Mouse (Mus musculus): ENCODE measurements around the gene Clmn. TPM values are rescaled to one million over a fixed set of nuclear protein-coding genes. Genes with fewer than 3 reads are reported as not detected.
A peak's percentile ranks its signal among the peaks of the same experiment; 100 is the strongest.

Clmn gene
- polyA plus RNA-seq, 1 experiment from 2014 or later, result 5.5 TPM

DNA sequence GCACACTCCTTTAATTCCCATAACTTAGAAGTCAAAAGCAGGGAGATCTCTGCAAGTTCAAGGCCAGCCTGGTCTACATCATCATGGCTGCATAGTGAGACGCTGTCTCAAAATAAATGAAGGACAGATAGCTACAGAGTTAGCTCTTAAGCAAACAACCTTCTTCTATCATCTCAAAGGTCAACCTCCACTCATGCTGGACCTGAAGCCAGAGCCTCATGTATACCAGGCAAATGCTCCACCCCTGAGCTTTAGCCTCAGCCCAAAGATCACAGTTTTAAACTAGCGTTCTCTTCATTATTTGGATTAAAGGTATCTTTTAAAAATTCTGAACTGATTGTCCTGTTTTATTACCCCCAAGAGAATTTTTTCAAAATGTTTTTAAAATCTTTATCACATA, 118.3 kb downstream of the Clmn start:
- Histone ChIP-seq H3K4me2 (replicated peaks; ENCODE audit: low read depth) (no peak overlapping the region), H3K9ac (ENCODE audit: low read length) (no peak overlapping the region), H3K9me3 (ENCODE audit: control insufficient read depth, low read length) (no peaks in the 10 kb centered on the region), H3K4me1 (replicated peaks; ENCODE audit: control insufficient read depth, insufficient read depth) (0 out of 2 replicates have a peak, but pooled peaks cover under 1% of the 10 kb centered on the region), H3K4me3 (ENCODE audit: low read depth, low read length) (no peak overlapping the region), H3K27me3 (ENCODE audit: control insufficient read depth, insufficient read depth, low read length) (no peaks in the 10 kb centered on the region), H3K36me3 (ENCODE audit: control insufficient read depth, insufficient read depth, low read length) (no peaks in the 10 kb centered on the region), H3K27ac (replicated peaks) (no peak overlapping the region)
- ATAC-seq (ENCODE audit: low FRiP score, low TSS enrichment) (no peak), DNase-seq (ENCODE audit: low spot score) (no peak)
- 79% methylated on average over 2 of the region's 2 CpGs for WGBS
- no peak for TF ChIP-seq CTCF (IDR thresholded peaks at IDR 0.05; ENCODE audit: low read depth)
- no peak for TF ChIP-seq EP300 (optimal IDR thresholded peaks at IDR 0.05)

DNA sequence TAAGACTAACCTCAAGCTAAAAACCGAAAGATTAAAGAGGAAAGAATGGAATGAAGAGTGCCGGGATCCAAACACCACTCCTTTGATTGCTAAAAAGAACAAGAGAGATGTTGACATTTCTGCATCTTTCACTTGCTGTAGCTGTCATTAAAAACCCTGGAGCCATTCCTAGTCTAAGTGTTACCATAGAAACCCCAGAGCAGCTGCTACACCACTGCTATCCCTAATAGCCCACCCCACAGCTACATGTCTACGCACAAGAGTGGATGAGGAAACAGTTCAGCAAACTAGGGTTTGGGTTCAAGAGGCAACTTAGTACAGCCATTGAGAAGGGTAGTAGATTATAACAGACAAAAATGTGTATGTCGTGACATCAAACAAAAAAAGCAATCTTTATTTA, 121.2 kb downstream of the Clmn start:
- Histone ChIP-seq H3K4me3 (ENCODE audit: low read depth, low read length) (no peak overlapping the region), H3K27me3 (ENCODE audit: control insufficient read depth, insufficient read depth, low read length) (no peaks in the 10 kb centered on the region), H3K27ac (replicated peaks) (no peak overlapping the region), H3K36me3 (ENCODE audit: control insufficient read depth, insufficient read depth, low read length) (no peaks in the 10 kb centered on the region), H3K9ac (ENCODE audit: low read length) (no peak overlapping the region), H3K4me2 (replicated peaks; ENCODE audit: low read depth) (no peak overlapping the region), H3K9me3 (ENCODE audit: control insufficient read depth, low read length) (no peaks in the 10 kb centered on the region), H3K4me1 (replicated peaks; ENCODE audit: control insufficient read depth, insufficient read depth) (peaks cover 4% of the 10 kb centered on the region; the same call in 1 of the 2 replicates)
- TF ChIP-seq EP300 (optimal IDR thresholded peaks at IDR 0.05), result no peak
- TF ChIP-seq CTCF (IDR thresholded peaks at IDR 0.05; ENCODE audit: low read depth), result no peak
- ATAC-seq (ENCODE audit: low FRiP score, low TSS enrichment), result no peak
- WGBS, result 57% methylated on average over 4 of the region's 4 CpGs
- no peak for DNase-seq (ENCODE audit: low spot score)

DNA sequence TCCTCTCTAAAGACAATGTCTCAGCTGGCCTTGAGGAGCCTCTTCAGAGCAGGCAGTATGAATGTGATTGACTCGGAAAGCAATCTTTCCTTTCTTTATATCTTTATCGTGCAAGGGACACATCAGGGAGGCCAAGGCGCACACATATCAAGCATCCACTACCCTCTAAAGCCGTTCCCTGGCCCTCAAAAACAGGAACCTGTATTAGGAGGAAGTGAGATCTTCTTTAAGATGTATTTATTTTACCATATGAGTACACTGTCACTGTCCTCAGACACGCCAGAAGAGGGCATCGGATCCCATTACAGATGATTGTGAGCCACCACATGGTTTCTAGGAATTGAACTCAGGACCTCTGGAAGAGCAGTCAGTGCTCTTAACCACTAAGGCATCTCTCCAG, 122.6 kb downstream of the Clmn start:
- Histone ChIP-seq H3K27me3 (ENCODE audit: control insufficient read depth, insufficient read depth, low read length) (no peaks in the 10 kb centered on the region), H3K4me1 (replicated peaks; ENCODE audit: control insufficient read depth, insufficient read depth) (peaks cover 4% of the 10 kb centered on the region; the same call in 1 of the 2 replicates), H3K4me2 (replicated peaks; ENCODE audit: low read depth) (no peak overlapping the region), H3K9me3 (ENCODE audit: control insufficient read depth, low read length) (no peaks in the 10 kb centered on the region), H3K27ac (replicated peaks) (no peak overlapping the region), H3K9ac (ENCODE audit: low read length) (no peak overlapping the region), H3K4me3 (ENCODE audit: low read depth, low read length) (no peak overlapping the region), H3K36me3 (ENCODE audit: control insufficient read depth, insufficient read depth, low read length) (no peaks in the 10 kb centered on the region; the same call in 1 of the 2 replicates)
- 78% methylated on average over 6 of the region's 6 CpGs for WGBS
- ATAC-seq (ENCODE audit: low FRiP score, low TSS enrichment) (no peak), DNase-seq (ENCODE audit: low spot score) (no peak)
- TF ChIP-seq EP300 (optimal IDR thresholded peaks at IDR 0.05) (no peak), CTCF (IDR thresholded peaks at IDR 0.05; ENCODE audit: low read depth) (peak; percentile 51)

DNA sequence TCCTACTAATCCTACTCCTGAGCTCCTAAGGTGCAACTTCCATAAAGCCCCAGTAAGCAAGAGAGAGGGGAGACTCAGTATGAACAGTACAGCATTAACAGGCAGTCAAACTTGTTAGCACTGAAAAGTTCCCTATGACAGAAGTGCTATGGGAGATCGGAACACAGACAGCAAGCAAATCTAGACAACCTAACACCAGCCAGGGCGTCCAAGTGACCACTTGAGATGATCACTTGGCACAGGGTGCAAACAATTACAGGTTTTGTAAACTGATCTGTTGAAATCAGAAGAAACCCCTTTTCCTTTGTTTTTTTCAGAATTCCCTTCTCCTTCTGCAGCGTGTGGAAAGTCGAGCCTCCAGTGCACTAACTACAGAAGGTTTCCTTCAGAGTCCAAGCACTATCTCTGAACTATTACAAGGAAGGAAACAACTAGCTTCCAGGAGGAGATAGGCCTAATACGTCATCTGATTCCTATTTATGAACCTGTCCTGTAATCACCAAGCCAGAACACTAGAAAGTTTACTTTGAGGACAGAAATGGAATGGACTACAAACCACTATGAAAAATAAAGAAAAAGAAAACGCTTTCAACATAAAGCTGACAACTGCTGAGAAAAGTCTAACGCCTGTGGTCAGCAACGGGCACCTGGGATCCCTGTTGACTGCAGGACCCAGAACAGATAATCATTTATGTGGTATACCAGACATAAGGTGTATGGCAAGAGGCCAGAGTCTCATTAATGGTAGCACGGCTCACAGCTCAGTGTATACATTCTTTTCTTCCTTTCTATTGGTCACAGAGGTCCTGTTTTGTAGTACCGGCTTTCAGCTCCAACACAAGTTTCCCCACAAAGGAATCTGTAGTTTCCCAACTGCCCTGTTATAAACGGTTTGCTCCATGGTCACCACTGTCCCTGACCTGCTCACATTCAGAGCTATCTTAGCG, 123.8 kb downstream of the Clmn start:
- TF ChIP-seq CTCF (IDR thresholded peaks at IDR 0.05; ENCODE audit: low read depth), result no peak
- no peak for TF ChIP-seq EP300 (optimal IDR thresholded peaks at IDR 0.05)
- ATAC-seq (ENCODE audit: low FRiP score, low TSS enrichment), result no peak
- Histone ChIP-seq H3K9me3 (ENCODE audit: control insufficient read depth, low read length) (no peaks in the 10 kb centered on the region), H3K4me2 (replicated peaks; ENCODE audit: low read depth) (no peak overlapping the region), H3K9ac (ENCODE audit: low read length) (no peak overlapping the region), H3K27me3 (ENCODE audit: control insufficient read depth, insufficient read depth, low read length) (no peaks in the 10 kb centered on the region), H3K4me3 (ENCODE audit: low read depth, low read length) (no peak overlapping the region), H3K27ac (replicated peaks) (no peak overlapping the region; the same call in 1 of the 2 replicates), H3K4me1 (replicated peaks; ENCODE audit: control insufficient read depth, insufficient read depth) (peaks cover 4% of the 10 kb centered on the region; the same call in 1 of the 2 replicates), H3K36me3 (ENCODE audit: control insufficient read depth, insufficient read depth, low read length) (no peaks in the 10 kb centered on the region; the same call in 1 of the 2 replicates)
- DNase-seq (ENCODE audit: low spot score), result no peak
- WGBS, result 55% methylated on average over 12 of the region's 12 CpGs

DNA sequence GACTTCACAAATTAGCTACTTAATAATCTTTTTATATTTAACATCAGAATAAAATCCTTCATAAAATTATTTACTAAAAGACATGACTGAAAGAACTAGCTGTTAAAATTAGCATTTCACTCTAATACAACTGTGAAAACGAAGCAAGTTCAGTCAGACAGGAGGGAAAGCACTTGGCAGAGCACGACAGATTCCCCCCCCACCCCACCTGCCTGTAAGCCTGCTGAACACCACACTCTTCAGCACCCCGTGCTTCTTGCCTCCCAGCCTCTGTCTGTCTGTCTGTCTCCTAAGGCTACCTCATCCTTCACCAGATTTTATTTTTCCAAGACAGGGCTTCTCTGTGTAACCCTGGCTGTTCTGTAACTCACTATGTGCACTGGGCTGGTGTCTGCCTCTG, 125.9 kb downstream of the Clmn start:
- Histone ChIP-seq H3K36me3 (ENCODE audit: control insufficient read depth, insufficient read depth, low read length) (no peaks in the 10 kb centered on the region; the same call in 1 of the 2 replicates), H3K4me3 (ENCODE audit: low read depth, low read length) (no peak overlapping the region), H3K4me1 (replicated peaks; ENCODE audit: control insufficient read depth, insufficient read depth) (peaks cover 4% of the 10 kb centered on the region; the same call in 1 of the 2 replicates), H3K9me3 (ENCODE audit: control insufficient read depth, low read length) (no peaks in the 10 kb centered on the region), H3K9ac (ENCODE audit: low read length) (no peak overlapping the region), H3K4me2 (replicated peaks; ENCODE audit: low read depth) (no peak overlapping the region), H3K27me3 (ENCODE audit: control insufficient read depth, insufficient read depth, low read length) (no peaks in the 10 kb centered on the region), H3K27ac (replicated peaks) (no peak overlapping the region)
- ATAC-seq (ENCODE audit: low FRiP score, low TSS enrichment) (peak; percentile 26; the same call in 1 of the 2 replicates), DNase-seq (ENCODE audit: low spot score) (no peak)
- TF ChIP-seq EP300 (optimal IDR thresholded peaks at IDR 0.05) (no peak), CTCF (IDR thresholded peaks at IDR 0.05; ENCODE audit: low read depth) (no peak)
- WGBS, result 31% methylated on average over 3 of the region's 3 CpGs

DNA sequence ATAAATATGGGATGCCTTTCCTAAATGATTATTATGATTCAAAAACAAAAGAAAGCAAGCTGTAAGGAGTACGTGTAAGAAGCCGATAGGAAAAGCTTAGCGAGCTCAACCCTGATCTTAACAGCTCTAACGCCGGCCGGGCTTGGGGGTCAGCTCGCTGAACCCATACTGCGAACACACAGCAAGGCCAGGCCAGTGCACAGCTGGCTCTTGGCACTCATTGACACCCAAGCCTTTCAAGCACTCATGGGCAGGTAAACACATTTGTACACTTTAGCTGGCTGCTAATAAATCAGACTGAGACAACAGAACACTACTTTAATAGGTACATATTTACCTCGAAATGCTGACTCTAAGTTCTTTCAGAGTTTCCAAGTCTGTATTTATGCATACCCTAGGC, 126.4 kb downstream of the Clmn start:
- Histone ChIP-seq H3K36me3 (ENCODE audit: control insufficient read depth, insufficient read depth, low read length) (no peaks in the 10 kb centered on the region; the same call in 1 of the 2 replicates), H3K4me1 (replicated peaks; ENCODE audit: control insufficient read depth, insufficient read depth) (peaks cover 4% of the 10 kb centered on the region; the same call in 1 of the 2 replicates), H3K27me3 (ENCODE audit: control insufficient read depth, insufficient read depth, low read length) (no peaks in the 10 kb centered on the region), H3K27ac (replicated peaks) (no peak overlapping the region), H3K4me2 (replicated peaks; ENCODE audit: low read depth) (no peak overlapping the region), H3K4me3 (ENCODE audit: low read depth, low read length) (no peak overlapping the region), H3K9me3 (ENCODE audit: control insufficient read depth, low read length) (no peaks in the 10 kb centered on the region), H3K9ac (ENCODE audit: low read length) (no peak overlapping the region)
- DNase-seq (ENCODE audit: low spot score) (no peak), ATAC-seq (ENCODE audit: low FRiP score, low TSS enrichment) (0 out of 2 replicates have a peak, but pooled peaks have one; percentile 49)
- WGBS, result 37% methylated on average over 9 of the region's 9 CpGs
- TF ChIP-seq EP300 (optimal IDR thresholded peaks at IDR 0.05) (no peak), CTCF (IDR thresholded peaks at IDR 0.05; ENCODE audit: low read depth) (no peak)
